Mouse (Mus musculus) forebrain, embryonic 11.5 days (tissue): ENCODE results near the gene Nt5dc3. TPM values are rescaled to one million over a fixed set of nuclear protein-coding genes. Genes with fewer than 3 reads are reported as not detected.
A peak's percentile ranks its signal among the peaks of the same experiment; 100 is the strongest.

Experiments used
- ATAC-seq: fragments of 200-750 bp; cut with Nextera tagmentation; replicated peaks from 2 replicates; pipeline ENCODE4 v1.8.0; 2017; ENCODE audit warnings: moderate TSS enrichment; ENCODE audit not compliant: low FRiP score
- DNase-seq: peaks from one replicate; pipeline ENCODE4 v3.0.0-alpha.2; 2017; ENCODE audit warnings: low spot score
- H3K27ac ChIP-seq: fragments of 300-500 bp; sonication (generic); 2 replicates; pipeline ENCODE4 v1.5.1; 2014; ENCODE audit warnings: low read depth, low read length
- H3K27me3 ChIP-seq: fragments of 300-500 bp; sonication (generic); 2 replicates; pipeline ENCODE4 v1.6.1; 2014; ENCODE audit warnings: mild to moderate bottlenecking, low read length, mixed read lengths; ENCODE audit not compliant: control insufficient read depth, insufficient read depth
- H3K36me3 ChIP-seq: fragments of 300-500 bp; sonication (generic); 2 replicates; pipeline ENCODE4 v1.6.1; 2014; ENCODE audit warnings: mild to moderate bottlenecking, low read length, moderate library complexity, mixed read lengths; ENCODE audit not compliant: control insufficient read depth, insufficient read depth
- H3K4me1 ChIP-seq: fragments of 300-500 bp; sonication (generic); replicated peaks from 2 replicates; pipeline ENCODE4 v1.6.1; 2014; ENCODE audit warnings: low read length, mixed read lengths; ENCODE audit not compliant: control insufficient read depth, insufficient read depth
- H3K4me2 ChIP-seq: fragments of 300-500 bp; sonication (generic); 2 replicates; pipeline ENCODE4 v1.6.1; 2014; ENCODE audit warnings: low read depth, mild to moderate bottlenecking, low read length, moderate library complexity, mixed read lengths; ENCODE audit not compliant: severe bottlenecking
- H3K4me3 ChIP-seq: fragments of 300-500 bp; sonication (generic); 2 replicates; pipeline ENCODE4 v1.5.1; 2014; ENCODE audit warnings: low read depth, low read length
- H3K9ac ChIP-seq: fragments of 300-500 bp; sonication (generic); 2 replicates; pipeline ENCODE4 v1.6.1; 2014; ENCODE audit warnings: low read length
- H3K9me3 ChIP-seq: fragments of 300-500 bp; sonication (generic); 2 replicates; pipeline ENCODE4 v1.6.1; 2016; ENCODE audit warnings: low read length, mixed read lengths; ENCODE audit not compliant: control insufficient read depth
- WGBS: fragments of 180-500 bp; shearing (Covaris S2); extraction: QIAGEN DNeasy Blood & Tissue Kit; methylation state at CpG from one replicate; pipeline ENCODE4 v1.1.7; 2014; 5-methylcytosine and 5-hydroxymethylcytosine counted together
- polyA plus RNA-seq: library from polyadenylated mRNA; unstranded; fragments of >200 nt; fragmentation: Nextera tagmentation; extraction: Ambion mirVana; gene quantifications from 2 replicates; pipeline ENCODE4 v1.2.1, GENCODE M21; 2014

Gene Nt5dc3
- polyA plus RNA-seq, 1 experiment from 2014 or later = 1.5 TPM

- no peaks in the 10 kb centered on the region for H3K9me3 ChIP-seq
- no peak overlapping the region for H3K9ac ChIP-seq
- DNase-seq (no peak), ATAC-seq (no peak)
- H3K4me1 ChIP-seq = no peaks in the 10 kb centered on the region
- WGBS = 89% methylated on average over 6 of the region's 6 CpGs
- no peak overlapping the region for H3K4me2 ChIP-seq
- no peak overlapping the region for H3K27ac ChIP-seq
- H3K36me3 ChIP-seq = no peaks in the 10 kb centered on the region
- H3K4me3 ChIP-seq = no peak overlapping the region
- H3K27me3 ChIP-seq = no peaks in the 10 kb centered on the region
Measured at GRCm38 (mm10) chr10:86758211-86758610, 20.6 kb upstream of the Nt5dc3 start.

GRCm38 (mm10) chr10:86761236-86761635 lies 17.6 kb upstream of the Nt5dc3 start:
- H3K27ac ChIP-seq = no peak overlapping the region
- H3K9ac ChIP-seq = no peak overlapping the region
- DNase-seq = no peak
- no peaks in the 10 kb centered on the region for H3K36me3 ChIP-seq
- H3K27me3 ChIP-seq = no peaks in the 10 kb centered on the region
- 72% methylated on average over 1 of the region's 1 CpGs for WGBS
- H3K4me3 ChIP-seq = no peak overlapping the region
- no peak for ATAC-seq
- H3K4me2 ChIP-seq = no peak overlapping the region
- H3K9me3 ChIP-seq = no peaks in the 10 kb centered on the region
- H3K4me1 ChIP-seq = no peaks in the 10 kb centered on the region

- DNase-seq (no peak), ATAC-seq (no peak)
- WGBS = 51% methylated on average over 7 of the region's 7 CpGs
- no peaks in the 10 kb centered on the region for H3K36me3 ChIP-seq
- no peaks in the 10 kb centered on the region for H3K4me1 ChIP-seq
- no peaks in the 10 kb centered on the region for H3K9me3 ChIP-seq
- no peak overlapping the region for H3K27ac ChIP-seq
- H3K27me3 ChIP-seq = no peaks in the 10 kb centered on the region
- H3K9ac ChIP-seq = no peak overlapping the region
- no peak overlapping the region for H3K4me2 ChIP-seq
- H3K4me3 ChIP-seq = no peak overlapping the region
Measured at GRCm38 (mm10) chr10:86761722-86762383, 17.0 kb upstream of the Nt5dc3 start.

- 73% methylated on average over 3 of the region's 3 CpGs for WGBS
- Histone ChIP-seq H3K27ac (no peak overlapping the region), H3K27me3 (no peaks in the 10 kb centered on the region), H3K4me2 (no peak overlapping the region), H3K4me3 (no peak overlapping the region), H3K4me1 (no peaks in the 10 kb centered on the region), H3K9ac (no peak overlapping the region), H3K9me3 (no peaks in the 10 kb centered on the region), H3K36me3 (no peaks in the 10 kb centered on the region)
- no peak for ATAC-seq
- no peak for DNase-seq
Measured at GRCm38 (mm10) chr10:86762384-86762730, 16.4 kb upstream of the Nt5dc3 start.

- Histone ChIP-seq H3K36me3 (no peaks in the 10 kb centered on the region), H3K4me2 (no peak within 1 kb of the TSS), H3K9me3 (no peaks in the 10 kb centered on the region), H3K4me1 (no peaks in the 10 kb centered on the region), H3K4me3 (no peak within 1 kb of the TSS), H3K27ac (no peak within 1 kb of the TSS), H3K9ac (no peak within 1 kb of the TSS), H3K27me3 (no peaks in the 10 kb centered on the region)
- DNase-seq = no peak
- 95% methylated on average over 5 of the region's 5 CpGs for WGBS
- no peak for ATAC-seq
Measured at GRCm38 (mm10) chr10:86763672-86764071, 15.1 kb upstream of the Nt5dc3 start, which contains the start of gene Gm49358. TSS of gene Gm49358 (plus strand) at chr10:86763972.

- H3K27ac ChIP-seq = no peak overlapping the region
- H3K9me3 ChIP-seq = no peaks in the 10 kb centered on the region
- 89% methylated on average over 4 of the region's 4 CpGs for WGBS
- H3K9ac ChIP-seq = no peak overlapping the region
- no peak overlapping the region for H3K4me3 ChIP-seq
- H3K36me3 ChIP-seq = no peaks in the 10 kb centered on the region
- ATAC-seq = no peak
- no peak overlapping the region for H3K4me2 ChIP-seq
- H3K27me3 ChIP-seq = no peaks in the 10 kb centered on the region
- H3K4me1 ChIP-seq = peaks cover 5% of the 10 kb centered on the region; the same call in 1 of the 2 replicates
- no peak for DNase-seq
Measured at GRCm38 (mm10) chr10:86765344-86765966, 13.3 kb upstream of the Nt5dc3 start.

- Histone ChIP-seq H3K27me3 (no peaks in the 10 kb centered on the region), H3K9ac (no peak overlapping the region), H3K4me1 (peaks cover 5% of the 10 kb centered on the region; the same call in 1 of the 2 replicates), H3K27ac (no peak overlapping the region), H3K9me3 (no peaks in the 10 kb centered on the region), H3K4me3 (no peak overlapping the region), H3K4me2 (no peak overlapping the region), H3K36me3 (no peaks in the 10 kb centered on the region)
- ATAC-seq = no peak
- 70% methylated on average over 5 of the region's 5 CpGs for WGBS
- DNase-seq = no peak
Measured at GRCm38 (mm10) chr10:86769216-86769615, 9.6 kb upstream of the Nt5dc3 start.

- 44% methylated on average over 4 of the region's 4 CpGs for WGBS
- no peak overlapping the region for H3K4me3 ChIP-seq
- no peaks in the 10 kb centered on the region for H3K36me3 ChIP-seq
- DNase-seq = no peak
- H3K27me3 ChIP-seq = no peaks in the 10 kb centered on the region
- H3K9me3 ChIP-seq = no peaks in the 10 kb centered on the region
- H3K27ac ChIP-seq = no peak overlapping the region
- peak; percentile 74 for ATAC-seq
- H3K4me1 ChIP-seq = peaks cover 5% of the 10 kb centered on the region; the same call in 1 of the 2 replicates
- no peak overlapping the region for H3K9ac ChIP-seq
- H3K4me2 ChIP-seq = 0 out of 2 replicates have a peak overlapping the region, but pooled peaks have one; percentile 3
Measured at GRCm38 (mm10) chr10:86769797-86770196, 9.0 kb upstream of the Nt5dc3 start.

GRCm38 (mm10) chr10:86771701-86772100 lies 7.1 kb upstream of the Nt5dc3 start:
- DNase-seq (no peak), ATAC-seq (no peak)
- Histone ChIP-seq H3K9me3 (no peaks in the 10 kb centered on the region), H3K27ac (no peak overlapping the region), H3K9ac (no peak overlapping the region), H3K4me3 (no peak overlapping the region), H3K4me2 (no peak overlapping the region), H3K27me3 (no peaks in the 10 kb centered on the region), H3K36me3 (no peaks in the 10 kb centered on the region), H3K4me1 (peaks cover 5% of the 10 kb centered on the region; the same call in 1 of the 2 replicates)
- WGBS = 83% methylated on average over 5 of the region's 5 CpGs
